Mouse (Mus musculus) kidney, postnatal 4 days (tissue): ENCODE data around the gene 3830417A13Rik.

Experiments used
- DNase-seq, 2 experiments: peaks; one replicate each; pipeline ENCODE4 v3.0.0; 2021; ENCODE audit warnings: mixed read lengths in 2 of 2

The 3830417A13Rik gene

GRCm38 (mm10) chrX:64173248-64173647 lies at the start of gene 3830417A13Rik:
3830417A13Rik (plus strand) TSS chrX:64173548.
- DNase-seq = no peak

GRCm38 (mm10) chrX:64152098-64152497 lies 21.2 kb upstream of the 3830417A13Rik start, which contains the start of gene Gm6760:
Gm6760 (minus strand) TSS chrX:64152198.
- DNase-seq = no peak

- no peak for DNase-seq
Measured at GRCm38 (mm10) chrX:64181246-64181645, 7.9 kb downstream of the 3830417A13Rik start.
